Mouse (Mus musculus): ENCODE results near the gene Rpl28. TPM values are rescaled to one million over a fixed set of nuclear protein-coding genes. Genes with fewer than 3 reads are reported as not detected.

Rpl28 gene
- 1,948 TPM for total RNA-seq (2023)

GRCm38 (mm10) chr7:4792278-4793212, at the start of gene Rpl28:
TSS of gene Rpl28 (plus strand) at chr7:4792874.

GRCm38 (mm10) chr7:4752821-4753570, 39.7 kb upstream of the Rpl28 start, which contains the start of gene Cox6b2:
TSS of gene Cox6b2 (minus strand) at chr7:4753094.

GRCm38 (mm10) chr7:4771202-4771601, 21.5 kb upstream of the Rpl28 start, which contains the start of gene Fam71e2:
TSS of gene Fam71e2 (minus strand) at chr7:4771302.

GRCm38 (mm10) chr7:4782759-4783158, 9.9 kb upstream of the Rpl28 start, which contains the start of the genes Il11 and Tmem190:
TSS of gene Il11 (minus strand) at chr7:4782859.
TSS of gene Tmem190 (plus strand) at chr7:4782937.

GRCm38 (mm10) chr7:4789436-4789935, 3.2 kb upstream of the Rpl28 start, which contains the start of gene Tmem238:
TSS of gene Tmem238 (minus strand) at chr7:4789656.

GRCm38 (mm10) chr7:4812303-4813104, 19.8 kb downstream of the Rpl28 start, which contains the start of gene Ube2s:
TSS of gene Ube2s (minus strand) at chr7:4812590.

GRCm38 (mm10) chr7:4844245-4844916, 51.7 kb downstream of the Rpl28 start, which contains the start of gene Shisa7:
TSS of gene Shisa7 (minus strand) at chr7:4844696.

Other genes starting within 250 kb of the Rpl28 start
- gene Syt5, start 245.3 kb upstream of the Rpl28 start, total RNA-seq (2023): not detected
- not detected for gene Ptprh, start 188.8 kb upstream of the Rpl28 start, total RNA-seq (2023)
- 51.6 TPM for gene Tmem86b, start 161.5 kb upstream of the Rpl28 start, total RNA-seq (2023)
- 282 TPM for gene Ppp6r1, start 133.9 kb upstream of the Rpl28 start, total RNA-seq (2023)
- 71.8 TPM for gene Hspbp1, start 107.8 kb upstream of the Rpl28 start, total RNA-seq (2023)
- gene Brsk1, start 102.3 kb upstream of the Rpl28 start, total RNA-seq (2023): not detected
- gene Tmem150b, start 67.6 kb upstream of the Rpl28 start, total RNA-seq (2023): 0.76 TPM
- 61.4 TPM for gene Kmt5c, start 52.8 kb upstream of the Rpl28 start, total RNA-seq (2023)
- gene Cox6b2, start 39.8 kb upstream of the Rpl28 start, total RNA-seq (2023): 1.9 TPM
- not detected for gene Fam71e2, start 21.6 kb upstream of the Rpl28 start, total RNA-seq (2023)
- not detected for gene Il11, start 10.0 kb upstream of the Rpl28 start, total RNA-seq (2023)
- gene Tmem190, start 9.9 kb upstream of the Rpl28 start, total RNA-seq (2023): not detected
- gene Tmem238, start 3.2 kb upstream of the Rpl28 start, total RNA-seq (2023): 1.7 TPM
- gene Ube2s, start 19.7 kb downstream of the Rpl28 start, total RNA-seq (2023): 177 TPM
- gene Shisa7, start 51.8 kb downstream of the Rpl28 start, total RNA-seq (2023): 0.44 TPM
- gene Isoc2b, start 77.4 kb downstream of the Rpl28 start, total RNA-seq (2023): 5.8 TPM
- 9.6 TPM for gene Isoc2a, start 84.3 kb downstream of the Rpl28 start, total RNA-seq (2023)
- not detected for gene Gm36210, start 113.6 kb downstream of the Rpl28 start, total RNA-seq (2023)
- 42.6 TPM for gene Zfp628, start 122.3 kb downstream of the Rpl28 start, total RNA-seq (2023)
- gene Nat14, start 129.2 kb downstream of the Rpl28 start, total RNA-seq (2023): 12.2 TPM
- 0.38 TPM for gene Ssc5d, start 132.9 kb downstream of the Rpl28 start, total RNA-seq (2023)
- gene Sbk2, start 171.5 kb downstream of the Rpl28 start, total RNA-seq (2023): 0.23 TPM
- not detected for gene Sbk3, start 178.3 kb downstream of the Rpl28 start, total RNA-seq (2023)
- gene Zfp579, start 203.3 kb downstream of the Rpl28 start, total RNA-seq (2023): 28.5 TPM
- 10.3 TPM for gene Zfp524, start 221.5 kb downstream of the Rpl28 start, total RNA-seq (2023)
- 59.9 TPM for gene Fiz1, start 221.8 kb downstream of the Rpl28 start, total RNA-seq (2023)
- not detected for gene Gm44973, start 222.6 kb downstream of the Rpl28 start, total RNA-seq (2023)
- gene Zfp865, start 227.5 kb downstream of the Rpl28 start, total RNA-seq (2023): 59.4 TPM
- 0.23 TPM for gene Ccdc106, start 227.7 kb downstream of the Rpl28 start, total RNA-seq (2023)
- 1.7 TPM for gene 4632433K11Rik, start 241.2 kb downstream of the Rpl28 start, total RNA-seq (2023)
- gene Zfp784, start 245.6 kb downstream of the Rpl28 start, total RNA-seq (2023): 7.5 TPM

All from CD4-positive naive resting alpha-beta T cell, adult 76 days (primary cell).